Mouse (Mus musculus): ENCODE measurements around the gene Traip. TPM values are rescaled to one million over a fixed set of nuclear protein-coding genes. Genes with fewer than 3 reads are reported as not detected.

Gene Traip
- polyA plus RNA-seq, 2 experiments: 14.3 to 22.5 TPM

DNA sequence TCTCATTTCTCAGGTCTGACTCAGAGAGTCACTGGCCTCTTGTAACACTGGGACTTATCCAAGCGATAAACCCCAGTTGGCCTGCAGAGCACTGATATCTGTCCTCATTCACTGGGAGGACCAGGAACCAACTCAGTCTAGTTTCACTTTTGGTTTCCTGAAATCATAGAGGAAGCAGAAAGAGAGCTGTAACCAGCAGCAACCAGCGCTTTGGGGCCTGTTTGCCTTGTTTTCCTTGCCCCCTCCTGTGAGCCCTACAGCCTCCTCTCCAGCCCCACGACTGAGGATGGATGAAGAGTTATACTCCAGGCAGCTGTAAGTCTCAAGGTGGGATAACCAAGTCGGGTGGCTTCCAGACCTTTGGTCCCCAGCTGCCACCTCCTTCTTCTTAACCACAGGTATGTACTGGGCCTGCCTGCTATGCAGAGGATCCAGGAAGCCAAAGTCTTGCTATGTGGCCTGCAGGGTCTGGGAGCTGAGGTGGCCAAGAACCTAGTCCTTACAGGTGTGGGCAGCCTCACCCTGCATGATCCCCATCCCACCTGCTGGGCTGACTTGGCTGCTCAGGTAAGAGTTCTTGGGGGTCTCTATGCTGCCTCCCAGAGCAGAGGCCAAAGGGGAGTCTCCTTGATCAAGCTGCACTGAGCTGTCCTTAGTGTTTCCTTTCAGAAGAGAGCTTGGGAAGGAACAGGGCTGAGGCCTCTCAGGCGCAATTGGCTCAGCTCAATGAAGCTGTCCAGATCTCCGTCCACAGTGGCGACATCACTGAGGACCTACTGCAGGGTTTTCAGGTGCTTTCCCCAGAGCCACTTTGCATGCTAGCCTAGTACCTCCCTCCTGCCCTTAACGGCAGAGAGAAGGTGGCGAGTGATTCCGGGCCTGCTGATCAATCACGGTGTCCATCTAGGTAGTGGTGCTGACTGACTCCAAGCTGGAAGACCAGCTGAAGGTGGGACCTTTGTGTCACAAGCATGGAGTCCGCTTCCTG, 25.8 kb downstream of the Traip start, which contains the start of gene Uba7:
TSS of gene Uba7 (plus strand) at position 107 of the 988 bp plus-strand sequence.
- Histone ChIP-seq H3K36me3 (ENCODE audit: control insufficient read depth, insufficient read depth, low read length) (peaks cover 3% of the 10 kb centered on the region; the same call in 1 of the 2 replicates), H3K4me1 (ENCODE audit: control insufficient read depth, insufficient read depth, low read length) (peaks cover 11% of the 10 kb centered on the region), H3K27me3 (ENCODE audit: control insufficient read depth, insufficient read depth, low read length) (no peaks in the 10 kb centered on the region), H3K27ac (replicated peaks; ENCODE audit: low read depth, low read length) (peak within 1 kb of the TSS; percentile 75), H3K9me3 (ENCODE audit: control insufficient read depth, low read length) (no peaks in the 10 kb centered on the region), H3K4me2 (replicated peaks; ENCODE audit: low read depth, low read length, severe bottlenecking) (0 out of 2 replicates have a peak within 1 kb of the TSS, but pooled peaks have one; percentile 8), H3K9ac (ENCODE audit: low read depth, low read length, severe bottlenecking) (0 out of 2 replicates have a peak within 1 kb of the TSS, but pooled peaks have one; percentile 5), H3K4me3 (replicated peaks; ENCODE audit: low read length) (no peak within 1 kb of the TSS)
- no peak for DNase-seq (ENCODE audit: low spot score)
- ATAC-seq (ENCODE audit: low FRiP score, low read depth): no peak; the same call in 1 of the 2 replicates
- 60% methylated on average over 12 of the region's 12 CpGs for WGBS
- no peak for TF ChIP-seq POLR2A (IDR thresholded peaks at IDR 0.05; ENCODE audit: borderline replicate concordance, extremely low read depth, insufficient read depth, insufficient read length)

- H3K27ac ChIP-seq (replicated peaks; ENCODE audit: low read depth, low read length): no peak overlapping the region
Observed at GRCm38 (mm10) chr9:107978815-107979214, 28.9 kb downstream of the Traip start.

DNA sequence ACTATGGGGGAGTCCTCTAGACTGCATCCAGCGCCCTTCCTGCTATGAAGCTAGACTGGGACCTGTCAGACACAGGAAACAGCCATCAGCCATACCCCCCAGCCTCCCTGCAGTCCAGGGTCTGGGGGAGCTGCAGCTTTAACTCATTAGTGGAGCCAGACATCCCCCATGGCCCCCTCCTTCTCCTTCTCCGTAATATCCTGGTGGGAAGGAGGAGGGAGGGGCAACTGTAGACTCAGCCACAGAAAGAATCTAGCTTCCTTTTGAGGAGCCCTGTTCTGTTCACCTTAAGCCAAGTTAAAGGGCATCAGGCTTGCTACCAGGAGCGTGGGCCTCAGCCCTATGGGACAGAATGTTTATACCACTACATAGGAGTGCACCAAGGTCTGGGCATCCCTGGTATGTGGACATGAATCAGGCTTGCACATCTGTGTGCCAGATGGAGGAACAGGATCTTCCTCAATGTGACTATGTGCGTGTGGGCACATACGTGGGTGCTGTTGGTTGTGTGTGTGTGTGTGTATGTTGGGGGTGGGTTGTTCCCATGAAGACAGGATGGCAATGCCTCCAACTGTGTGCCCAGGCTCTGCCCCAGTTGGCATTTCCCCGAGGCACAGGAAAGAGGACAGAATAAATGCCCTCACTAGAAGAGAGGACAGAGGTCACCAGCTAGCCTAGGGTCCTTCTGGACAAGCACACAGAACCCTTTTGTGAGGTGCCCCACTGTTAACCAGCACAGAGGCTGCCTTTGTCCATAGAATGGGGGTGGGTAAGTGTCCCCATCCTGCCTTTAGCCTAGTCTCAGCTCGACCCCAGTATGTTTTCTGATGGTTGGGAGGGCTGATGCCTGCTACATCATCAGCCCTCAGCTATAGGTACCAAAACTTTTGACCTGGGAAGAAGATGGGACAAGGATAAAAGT, 32.0 kb downstream of the Traip start:
- Histone ChIP-seq H3K4me3 (replicated peaks; ENCODE audit: low read length) (peak overlapping the region; percentile 82), H3K27ac (replicated peaks; ENCODE audit: low read depth, low read length) (peak overlapping the region; percentile 99), H3K27me3 (ENCODE audit: control insufficient read depth, insufficient read depth, low read length) (no peaks in the 10 kb centered on the region), H3K4me1 (ENCODE audit: control insufficient read depth, insufficient read depth, low read length) (peaks cover 34% of the 10 kb centered on the region), H3K9ac (ENCODE audit: low read depth, low read length, severe bottlenecking) (peak overlapping the region; percentile 60), H3K9me3 (ENCODE audit: control insufficient read depth, low read length) (no peaks in the 10 kb centered on the region), H3K36me3 (ENCODE audit: control insufficient read depth, insufficient read depth, low read length) (peaks cover 11% of the 10 kb centered on the region), H3K4me2 (replicated peaks; ENCODE audit: low read depth, low read length, severe bottlenecking) (peak overlapping the region; percentile 96)
- DNase-seq (ENCODE audit: low spot score): peak; percentile 88
- WGBS: 7% methylated on average over 6 of the region's 7 CpGs
- ATAC-seq (ENCODE audit: low FRiP score, low read depth): peak; percentile 48
- no peak for TF ChIP-seq POLR2A (IDR thresholded peaks at IDR 0.05; ENCODE audit: borderline replicate concordance, extremely low read depth, insufficient read depth, insufficient read length)

More at GRCm38 (mm10) chr9:107978815-107979214, 28.9 kb downstream of the Traip start:
- Histone ChIP-seq H3K27me3 (ENCODE audit: control insufficient read depth, insufficient read depth, low read length) (no peaks in the 10 kb centered on the region), H3K4me2 (replicated peaks; ENCODE audit: low read depth, low read length, severe bottlenecking) (no peak overlapping the region), H3K4me3 (replicated peaks; ENCODE audit: low read length) (no peak overlapping the region), H3K4me1 (ENCODE audit: control insufficient read depth, insufficient read depth, low read length) (peaks cover 38% of the 10 kb centered on the region), H3K9me3 (ENCODE audit: control insufficient read depth, low read length) (no peaks in the 10 kb centered on the region), H3K9ac (ENCODE audit: low read depth, low read length, severe bottlenecking) (no peak overlapping the region), H3K36me3 (ENCODE audit: control insufficient read depth, insufficient read depth, low read length) (peaks cover 2% of the 10 kb centered on the region; the same call in 1 of the 2 replicates)
- no peak for ATAC-seq (ENCODE audit: low FRiP score, low read depth)
- no peak for TF ChIP-seq POLR2A (IDR thresholded peaks at IDR 0.05; ENCODE audit: borderline replicate concordance, extremely low read depth, insufficient read depth, insufficient read length)
- 91% methylated on average over 11 of the region's 12 CpGs for WGBS
- no peak for DNase-seq (ENCODE audit: low spot score)

DNA sequence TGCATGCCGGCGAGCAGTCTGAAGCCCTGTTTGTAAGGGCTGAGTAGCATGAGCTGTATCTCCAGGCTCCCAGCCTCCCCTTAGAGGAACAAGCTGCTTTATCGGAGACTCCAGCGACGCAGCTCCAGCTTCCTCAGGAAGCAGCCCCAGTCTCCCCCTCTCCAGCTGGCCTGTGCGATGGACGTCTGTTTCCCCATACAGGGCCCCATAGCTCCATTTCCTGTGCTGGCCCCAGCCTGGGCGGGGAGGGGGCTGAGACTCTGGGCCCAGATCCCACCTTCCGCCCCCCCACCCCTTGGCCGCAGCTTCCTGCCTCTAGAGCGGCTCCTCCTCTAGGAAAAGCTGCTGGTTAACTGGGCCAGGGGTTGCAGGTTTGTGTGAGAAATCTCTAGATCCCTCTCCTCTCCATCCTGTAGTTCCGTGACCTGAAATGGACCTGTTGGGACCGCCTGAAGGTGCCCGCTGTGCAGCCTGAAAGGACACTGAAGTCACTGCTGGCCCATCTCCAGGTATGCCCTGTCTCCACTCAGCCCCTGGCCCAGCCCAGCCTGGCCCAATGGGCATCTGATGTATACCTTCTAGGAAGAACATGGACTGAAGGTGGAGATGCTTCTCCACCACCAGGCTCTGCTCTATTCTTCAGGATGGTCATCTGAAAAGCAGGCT, 32.9 kb downstream of the Traip start, which contains the start of gene Gm20661:
TSS of gene Gm20661 (plus strand) at position 378 of the 666 bp plus-strand sequence.
- WGBS: 6% methylated on average over 14 of the region's 14 CpGs
- DNase-seq (ENCODE audit: low spot score): peak; percentile 95
- H3K4me1 ChIP-seq (ENCODE audit: control insufficient read depth, insufficient read depth, low read length): peaks cover 37% of the 10 kb centered on the region

More for the DNA sequence above, 32.9 kb downstream of the Traip start, which contains the start of gene Gm20661:
- H3K4me3 ChIP-seq (replicated peaks; ENCODE audit: low read length): peak within 1 kb of the TSS; percentile 82
- H3K9me3 ChIP-seq (ENCODE audit: control insufficient read depth, low read length): no peaks in the 10 kb centered on the region
- peak within 1 kb of the TSS; percentile 83 for H3K9ac ChIP-seq (ENCODE audit: low read depth, low read length, severe bottlenecking)
- no peaks in the 10 kb centered on the region for H3K27me3 ChIP-seq (ENCODE audit: control insufficient read depth, insufficient read depth, low read length)
- peak within 1 kb of the TSS; percentile 96 for H3K4me2 ChIP-seq (replicated peaks; ENCODE audit: low read depth, low read length, severe bottlenecking)
- H3K36me3 ChIP-seq (ENCODE audit: control insufficient read depth, insufficient read depth, low read length): peaks cover 11% of the 10 kb centered on the region
- H3K27ac ChIP-seq (replicated peaks; ENCODE audit: low read depth, low read length): peak within 1 kb of the TSS; percentile 99
- ATAC-seq (ENCODE audit: low FRiP score, low read depth): peak; percentile 77
- peak; percentile 83; the same call in 1 of the 2 replicates for TF ChIP-seq POLR2A (IDR thresholded peaks at IDR 0.05; ENCODE audit: borderline replicate concordance, extremely low read depth, insufficient read depth, insufficient read length)
